Mouse (Mus musculus) G1E (cell line): ENCODE data around the gene Egfr.

Experiments
- CTCF ChIP-seq: IDR thresholded peaks from 2 replicates; pipeline ENCODE4 v1.5.1; 2012; ENCODE audit warnings: low read depth, low read length, inconsistent platforms, mixed read lengths
- GATA1 ChIP-seq: IDR thresholded peaks from 2 replicates; pipeline ENCODE4 v1.6.1; 2012; ENCODE audit warnings: borderline replicate concordance, low read length, inconsistent platforms, mixed read lengths
- TAL1 ChIP-seq: conservative IDR thresholded peaks from 2 replicates; pipeline ENCODE4 v1.6.1; 2012; ENCODE audit warnings: low read depth, low read length, inconsistent platforms, mixed read lengths

GRCm38 (mm10) chr11:16809161-16809967, 57.4 kb downstream of the Egfr start:
- TF ChIP-seq CTCF (no peak), GATA1 (no peak), TAL1 (no peak)
